Mouse (Mus musculus) testis, postnatal 14 days (tissue): ENCODE measurements around the gene Syne2.
A peak's percentile ranks its signal among the peaks of the same experiment; 100 is the strongest.

Experiments used
- DNase-seq: peaks from one replicate; pipeline ENCODE4 v3.0.0; 2021; ENCODE audit warnings: low spot score

Syne2 gene

DNA sequence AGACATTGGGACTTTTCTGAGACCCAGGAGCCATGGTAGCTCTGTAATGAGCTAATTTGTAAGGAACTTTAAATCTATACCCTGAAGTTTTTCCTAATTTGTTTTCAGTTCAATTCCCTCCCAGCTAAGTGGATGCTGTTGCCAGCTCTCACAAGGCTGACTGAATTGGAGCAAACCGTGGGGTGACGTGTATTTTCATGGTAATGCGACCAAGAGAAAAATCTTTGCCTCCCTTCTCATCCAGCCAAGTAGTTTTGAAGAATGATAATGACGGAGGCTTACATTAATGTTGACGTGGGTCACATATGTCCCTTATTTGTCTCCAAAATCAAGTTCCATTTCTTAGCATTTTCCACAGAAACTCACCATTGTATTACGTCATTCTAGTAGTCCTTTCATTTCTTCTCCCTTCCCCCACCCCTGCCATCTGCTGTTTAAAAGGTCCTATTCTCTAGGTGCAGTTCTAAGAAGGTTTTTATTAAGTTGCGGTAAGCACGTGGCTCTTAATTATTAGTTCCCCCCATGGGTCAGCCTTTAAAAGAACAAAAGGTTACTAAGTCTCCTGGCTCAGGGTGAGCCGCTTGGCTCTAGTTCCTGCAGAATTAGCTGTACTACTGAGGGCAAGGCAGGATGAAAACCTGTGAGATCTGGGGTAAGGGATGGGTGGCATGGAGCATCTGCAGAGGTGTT is 55.8 kb downstream of the Syne2 start:
- peak; percentile 31 for DNase-seq

DNA sequence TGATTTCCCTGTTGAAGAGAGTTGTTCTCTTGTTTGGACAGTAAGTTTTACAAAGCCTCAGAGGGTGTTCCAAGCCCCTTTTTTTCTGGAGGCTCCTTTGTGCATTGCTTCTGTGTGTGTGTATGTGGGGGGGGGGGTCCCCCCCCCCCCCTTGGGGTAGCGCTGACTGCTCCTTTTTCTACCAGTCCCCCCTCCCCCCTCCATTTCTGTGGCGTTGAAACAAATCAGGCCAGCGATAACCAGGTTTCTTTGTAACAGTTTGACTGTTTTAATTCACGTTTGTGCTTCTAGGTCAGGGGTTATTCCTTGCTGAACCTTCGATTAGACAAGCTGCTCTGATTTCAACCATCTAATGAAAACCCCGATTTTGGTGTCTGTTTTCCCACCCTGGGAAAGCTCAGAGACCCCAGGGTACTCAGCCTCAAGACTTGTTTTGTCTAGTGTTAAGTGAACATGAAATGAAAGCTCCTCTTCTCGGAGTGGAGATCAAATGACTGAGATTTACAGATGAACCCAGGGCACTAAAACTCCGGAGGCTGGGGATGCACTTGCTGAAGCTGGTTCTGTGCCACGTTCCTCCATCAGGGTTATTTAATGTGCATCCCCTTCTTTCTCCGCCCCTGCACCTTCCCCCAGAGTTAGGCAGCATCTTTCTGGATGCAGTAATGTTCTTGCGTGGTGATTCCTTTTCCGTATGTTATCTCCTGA is 56.5 kb downstream of the Syne2 start:
- no peak for DNase-seq

DNA sequence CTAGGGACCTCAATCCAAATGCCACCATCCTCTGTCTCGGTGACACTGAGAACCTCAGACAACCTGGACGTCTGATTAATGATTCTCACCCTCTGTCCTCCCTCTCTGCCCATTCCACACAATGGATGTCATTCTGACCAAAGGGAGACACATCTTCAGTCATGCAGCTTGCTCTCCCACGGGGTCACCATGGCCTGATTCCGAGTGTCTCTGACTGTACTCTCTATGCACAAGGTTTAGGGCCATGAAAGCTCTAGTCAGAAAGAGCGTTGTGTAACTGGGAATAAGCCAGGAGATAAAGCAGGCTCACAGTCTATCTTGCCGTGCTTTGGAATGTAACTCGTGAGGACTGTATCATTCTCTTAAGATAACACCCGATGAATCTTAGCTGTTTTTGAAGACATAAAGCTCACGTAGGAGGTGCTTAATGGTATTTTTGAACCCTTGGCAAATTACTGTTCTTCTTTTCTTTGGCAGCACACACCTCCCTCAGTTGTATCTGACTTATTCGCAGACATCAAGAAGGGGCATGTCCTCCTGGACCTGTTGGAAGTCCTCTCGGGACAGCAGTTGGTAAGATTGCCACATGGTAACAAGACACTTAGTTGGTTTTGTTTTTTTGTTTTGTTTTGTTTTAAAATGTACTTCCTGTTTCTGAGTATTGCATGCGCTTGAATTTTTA is 61.8 kb downstream of the Syne2 start:
- peak; percentile 84 for DNase-seq

DNA sequence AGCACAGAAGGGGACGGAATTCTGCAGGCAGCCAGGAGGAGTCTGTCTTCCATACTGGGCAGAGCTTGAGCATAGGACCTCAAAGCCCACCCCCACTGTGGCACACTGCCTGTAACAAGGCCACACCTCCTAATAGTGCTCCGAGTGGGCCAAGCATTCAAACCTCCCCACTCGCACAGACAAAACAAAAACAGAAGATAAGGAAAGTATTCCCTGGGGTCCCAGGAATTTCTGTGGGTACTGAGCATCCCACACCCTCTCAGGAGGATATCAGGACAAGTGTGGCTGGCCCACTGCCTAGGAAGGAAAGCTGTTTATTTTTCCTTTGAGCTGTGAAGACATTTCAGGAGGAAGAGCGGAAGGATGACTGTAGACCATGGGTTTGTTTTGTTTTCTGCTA is 63.6 kb downstream of the Syne2 start:
- no peak for DNase-seq

DNA sequence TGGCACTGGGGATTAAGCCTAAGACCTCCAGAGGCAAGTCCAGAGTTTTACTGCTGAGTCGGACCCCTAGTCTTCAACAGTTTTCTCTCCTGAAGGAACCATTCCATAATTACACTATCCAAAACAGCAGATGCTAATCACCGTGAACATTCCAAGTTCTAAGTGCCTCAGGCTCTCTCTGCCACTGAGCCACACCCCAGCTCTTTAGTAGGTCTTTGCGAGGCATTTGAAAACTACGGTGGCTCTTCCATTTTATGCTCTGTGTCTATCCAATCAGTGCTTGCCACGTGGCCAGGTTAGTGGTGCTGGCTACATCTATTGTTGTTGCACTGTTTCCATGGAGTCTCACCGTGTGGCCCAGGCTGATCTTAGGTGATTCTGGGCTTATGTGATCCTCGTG is 68.2 kb downstream of the Syne2 start:
- no peak for DNase-seq

DNA sequence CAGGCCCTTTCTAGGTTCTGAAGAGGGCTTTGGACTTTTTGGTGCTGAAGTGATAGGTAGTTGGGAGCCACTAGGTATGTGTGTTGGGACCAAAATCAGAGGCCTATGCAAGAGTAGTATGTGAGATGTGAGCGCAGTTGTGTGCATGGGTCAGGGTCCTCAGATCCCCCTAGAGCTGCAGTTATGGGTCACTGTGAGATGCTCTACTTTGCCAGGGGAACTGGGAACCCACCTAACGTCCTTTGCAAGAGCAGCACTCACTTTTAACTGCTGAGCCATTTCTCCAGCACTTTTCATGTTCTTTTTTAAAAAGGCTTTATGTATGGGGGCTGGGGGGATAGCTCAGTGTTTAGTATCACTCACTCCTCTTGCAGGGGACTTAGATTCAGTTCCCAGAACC is 69.0 kb downstream of the Syne2 start:
- no peak for DNase-seq

DNA sequence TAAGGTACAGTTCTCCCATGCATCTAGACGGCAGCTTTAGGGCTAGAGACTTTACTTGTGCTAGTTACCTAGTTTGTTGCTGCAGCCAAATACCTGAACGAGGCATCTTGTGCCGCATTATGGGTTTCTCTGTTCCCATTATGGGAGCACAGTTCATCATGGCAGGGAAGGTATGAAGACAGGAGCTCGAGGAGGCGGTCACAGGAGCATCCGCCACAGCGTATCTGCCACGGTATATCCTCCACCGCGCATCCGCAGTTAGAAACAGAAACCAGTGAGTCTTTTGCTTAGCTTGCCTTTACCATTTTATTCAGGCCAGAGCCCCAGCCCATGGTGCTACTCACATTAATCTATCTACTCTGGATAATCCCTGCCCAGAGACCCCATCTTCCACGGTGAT is 70.8 kb downstream of the Syne2 start:
- no peak for DNase-seq

DNA sequence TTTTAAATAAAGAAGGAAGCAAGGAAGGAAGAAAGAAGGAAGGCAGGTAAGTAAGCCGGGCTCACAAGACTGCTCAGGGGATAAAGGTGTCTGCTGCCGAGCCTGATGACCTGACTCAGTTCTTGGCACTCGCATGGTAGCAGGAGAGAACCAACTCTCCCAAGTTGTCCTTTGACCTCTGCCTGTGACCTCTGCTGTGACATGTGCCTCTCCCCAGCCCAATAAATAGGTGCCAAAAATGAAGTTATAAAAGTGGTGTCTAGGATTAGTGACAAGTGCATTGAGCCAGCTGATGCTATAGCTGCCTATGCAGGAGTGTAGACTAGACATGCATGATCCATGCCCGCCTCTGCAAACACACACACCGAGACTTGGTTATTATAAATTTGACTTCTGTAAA is 73.3 kb downstream of the Syne2 start:
- no peak for DNase-seq

DNA sequence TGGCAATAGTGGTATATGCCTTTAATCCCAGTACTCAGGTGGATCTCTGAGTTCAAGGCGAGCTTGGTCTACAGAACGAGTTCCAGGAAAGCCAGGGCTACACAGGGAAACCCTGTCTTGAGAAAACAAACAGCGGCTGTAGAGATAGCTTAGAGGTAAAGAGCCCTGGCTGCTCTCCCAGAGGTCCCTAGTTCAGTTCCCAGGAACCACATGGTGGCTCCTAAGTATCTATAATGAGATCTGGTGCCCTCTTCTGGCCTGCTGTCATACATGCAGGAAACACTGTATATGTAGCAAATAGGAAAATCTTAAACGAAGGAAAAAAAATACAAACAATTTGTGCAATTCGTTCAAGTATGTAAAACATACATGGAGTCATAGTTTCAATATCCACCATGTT is 75.5 kb downstream of the Syne2 start:
- DNase-seq = no peak

DNA sequence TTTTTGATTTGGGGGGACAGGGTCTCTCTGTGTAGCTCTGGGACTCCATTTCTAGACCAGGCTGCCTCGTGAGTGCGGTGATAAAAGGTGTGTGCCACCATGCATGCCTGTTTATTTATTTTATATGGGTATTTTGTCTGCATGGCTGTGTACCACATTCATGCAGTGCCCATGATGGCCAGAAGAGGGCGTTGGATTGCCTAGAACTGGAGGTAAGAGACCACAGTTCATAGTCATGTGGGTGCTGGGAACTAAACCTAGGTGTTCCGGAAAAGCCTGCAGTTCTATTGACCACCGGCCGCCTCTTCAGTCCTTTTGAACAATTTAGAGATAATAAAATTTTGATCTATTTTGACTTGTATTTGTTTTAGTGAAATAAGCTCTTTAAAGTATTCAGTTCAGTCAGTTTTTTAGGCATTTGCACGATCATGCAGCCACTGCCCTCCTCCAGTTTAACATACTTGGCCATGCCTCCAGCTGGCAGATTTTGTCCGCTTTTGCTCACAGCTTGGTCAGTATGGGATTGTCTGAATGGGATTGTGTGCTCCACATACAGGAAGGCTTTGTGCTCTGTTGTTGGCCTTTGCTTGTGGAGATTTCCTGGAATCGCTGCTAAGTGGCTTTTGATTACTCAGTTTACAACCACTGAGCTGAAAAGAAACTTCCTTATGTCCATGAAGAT is 76.5 kb downstream of the Syne2 start:
- peak; percentile 57 for DNase-seq

DNA sequence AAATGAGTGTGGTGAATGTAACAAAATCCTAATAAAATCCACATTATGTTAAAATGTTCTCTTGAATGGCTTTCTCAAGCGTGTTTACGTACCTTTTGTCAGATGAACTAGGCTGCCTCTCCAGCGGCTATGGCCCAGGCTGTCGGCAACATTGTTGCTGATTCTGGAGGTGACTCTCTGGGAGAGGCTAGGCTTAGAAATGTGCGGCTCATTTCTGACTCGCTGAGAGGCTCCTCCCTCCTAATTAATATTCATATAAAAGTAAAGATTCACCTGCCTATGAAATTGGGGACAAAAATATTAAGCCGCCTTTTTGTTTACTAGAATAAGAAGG is 77.0 kb downstream of the Syne2 start:
- peak; percentile 70 for DNase-seq

DNA sequence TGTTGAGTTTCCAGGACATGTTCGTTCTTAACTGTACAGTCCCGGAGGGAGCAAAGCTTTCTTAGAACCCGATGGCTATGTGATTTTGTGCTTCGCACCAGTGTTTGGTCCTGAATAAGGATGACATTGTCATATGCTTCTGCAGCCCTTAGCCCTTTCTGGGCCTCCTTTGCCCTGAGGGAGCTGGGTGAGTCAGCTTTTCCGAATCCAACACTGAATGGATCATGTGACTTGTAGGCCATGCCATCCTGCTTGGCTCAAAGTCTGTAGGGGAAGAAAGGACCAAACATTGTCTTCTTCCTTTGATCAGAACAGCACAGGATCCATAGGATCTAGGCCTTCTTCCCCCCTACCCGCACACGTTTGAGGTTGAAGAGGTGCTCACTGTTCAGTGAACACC is 79.9 kb downstream of the Syne2 start:
- no peak for DNase-seq

DNA sequence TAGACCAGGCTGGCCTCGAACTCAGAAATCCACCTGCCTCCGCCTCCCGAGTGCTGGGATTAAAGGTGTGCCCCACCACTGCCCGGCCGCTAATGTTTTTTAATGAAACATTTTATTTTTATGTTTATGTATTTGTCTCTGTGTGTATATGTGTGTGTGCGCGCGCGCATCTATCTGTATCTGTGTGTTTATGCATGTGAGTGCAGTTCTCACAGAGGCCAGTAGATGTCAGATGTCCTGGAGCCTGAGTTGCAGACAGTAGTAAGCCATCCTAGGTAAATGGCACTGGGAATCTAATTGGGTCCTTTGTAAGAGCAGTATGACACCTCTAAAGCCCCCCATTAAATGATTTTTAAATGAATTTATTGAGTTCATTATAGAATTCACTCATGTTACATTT is 83.8 kb downstream of the Syne2 start:
- DNase-seq = no peak

DNA sequence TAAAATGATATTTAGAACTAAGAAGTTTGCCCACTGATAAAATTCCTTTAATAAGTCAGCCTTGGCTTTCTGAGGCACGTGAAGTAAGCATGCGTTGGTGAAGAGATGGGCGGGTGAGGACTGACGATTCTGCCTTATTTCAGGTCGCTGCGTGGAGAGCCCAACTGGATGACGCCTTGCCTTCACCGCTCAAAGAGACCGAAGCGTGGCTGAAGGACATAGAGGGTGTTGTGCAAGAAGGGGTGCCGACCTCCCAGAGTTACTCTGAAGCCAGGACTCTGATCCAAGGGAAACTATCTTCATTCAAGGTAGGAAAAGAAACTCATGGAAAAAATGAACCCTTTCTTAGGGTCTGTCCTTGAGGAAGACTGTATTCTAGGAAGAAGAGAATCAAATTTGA is 86.1 kb downstream of the Syne2 start:
- DNase-seq = no peak

DNA sequence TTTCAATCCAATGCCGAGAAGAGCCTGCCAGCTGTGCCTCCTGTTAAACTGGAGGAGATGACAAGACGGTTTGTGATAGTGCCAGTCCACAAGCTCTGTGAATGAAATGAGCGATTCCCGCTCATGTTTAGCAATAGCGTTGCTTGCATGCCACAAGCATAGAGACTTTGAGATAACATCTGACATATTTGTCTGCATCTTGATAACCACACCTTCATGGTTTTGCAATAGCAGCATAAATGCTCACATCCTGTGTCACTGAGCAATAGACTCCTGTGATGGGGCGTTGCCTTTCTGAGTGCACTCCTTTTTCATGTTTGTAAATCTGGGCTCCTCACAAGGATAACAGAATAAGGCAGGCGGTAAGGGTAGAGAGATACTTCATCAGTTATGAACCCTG is 87.4 kb downstream of the Syne2 start:
- DNase-seq = no peak

DNA sequence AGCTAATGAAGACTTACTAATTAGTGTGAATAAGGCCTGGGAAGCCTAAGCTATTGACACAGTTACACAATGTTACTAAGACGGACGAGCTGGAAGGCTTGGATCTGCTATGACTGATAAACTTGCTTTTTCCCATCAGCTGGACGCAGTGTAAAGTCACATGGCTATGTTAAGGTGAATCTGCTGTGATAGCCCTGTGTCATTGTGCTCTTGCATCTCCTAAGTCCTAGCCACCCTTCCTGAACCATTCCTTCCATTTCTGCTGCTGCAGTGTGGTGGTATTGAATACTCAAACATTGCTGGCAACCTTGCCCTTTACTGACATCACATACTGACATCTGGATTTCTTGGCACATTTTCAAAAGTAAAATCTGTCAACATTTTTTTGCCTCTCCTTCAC is 90.5 kb downstream of the Syne2 start:
- DNase-seq = no peak

DNA sequence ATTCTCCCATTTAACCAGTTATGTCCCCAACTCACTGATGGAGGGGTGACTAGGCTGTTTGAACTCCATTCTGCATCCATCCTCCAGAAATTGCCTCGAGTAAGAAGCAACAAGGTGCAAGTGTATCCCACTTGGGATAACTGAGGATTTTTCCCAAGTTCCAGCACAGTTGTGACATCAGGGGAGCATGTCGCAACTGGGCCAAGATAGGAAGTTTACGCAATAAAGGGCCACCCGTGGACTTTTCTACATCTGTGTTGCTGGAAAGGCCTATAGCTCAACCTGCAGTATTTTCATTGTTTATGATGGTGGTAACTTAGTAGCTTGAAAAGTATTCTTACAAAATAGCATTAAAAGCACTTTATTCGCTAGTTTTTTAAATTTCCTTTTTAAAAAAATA is 97.8 kb downstream of the Syne2 start:
- no peak for DNase-seq

DNA sequence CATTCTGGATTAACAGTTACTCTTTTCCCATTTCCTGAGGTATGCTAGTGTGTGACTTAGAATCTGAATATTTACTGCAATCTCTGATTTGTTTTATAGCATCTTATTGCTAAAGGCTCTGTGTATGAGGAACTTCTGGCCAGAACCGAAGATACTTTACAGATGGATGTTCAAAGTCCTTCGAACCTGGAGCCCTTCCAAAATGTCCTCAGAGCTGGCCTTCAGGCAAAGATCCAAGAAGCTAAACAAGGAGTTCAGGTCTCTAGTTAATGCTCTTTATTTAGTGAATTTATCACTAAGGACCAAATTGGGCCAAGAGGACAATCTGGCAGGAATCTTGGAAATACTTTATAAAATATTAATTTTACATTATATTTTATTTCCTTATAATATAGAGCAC is 100.5 kb downstream of the Syne2 start:
- DNase-seq = no peak

DNA sequence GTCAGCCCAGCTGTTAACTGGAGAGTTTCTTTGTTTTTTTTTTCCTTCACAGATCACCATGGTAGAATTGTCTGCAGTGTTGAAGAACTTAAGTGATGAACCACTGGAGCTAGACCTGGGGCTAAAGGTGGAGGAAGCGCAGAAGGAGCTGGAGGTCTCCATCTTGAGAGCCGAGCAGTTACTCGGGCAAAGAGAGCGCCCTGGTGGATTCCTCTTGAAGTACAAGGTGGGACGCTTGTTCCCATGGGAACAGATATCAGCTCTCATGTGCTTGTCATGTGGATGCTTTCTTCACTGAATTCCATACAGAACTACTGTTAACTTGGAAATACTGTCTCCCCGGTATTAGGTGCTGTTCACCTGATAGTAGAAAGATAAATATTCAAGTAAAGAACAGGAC is 101.0 kb downstream of the Syne2 start:
- DNase-seq = no peak

DNA sequence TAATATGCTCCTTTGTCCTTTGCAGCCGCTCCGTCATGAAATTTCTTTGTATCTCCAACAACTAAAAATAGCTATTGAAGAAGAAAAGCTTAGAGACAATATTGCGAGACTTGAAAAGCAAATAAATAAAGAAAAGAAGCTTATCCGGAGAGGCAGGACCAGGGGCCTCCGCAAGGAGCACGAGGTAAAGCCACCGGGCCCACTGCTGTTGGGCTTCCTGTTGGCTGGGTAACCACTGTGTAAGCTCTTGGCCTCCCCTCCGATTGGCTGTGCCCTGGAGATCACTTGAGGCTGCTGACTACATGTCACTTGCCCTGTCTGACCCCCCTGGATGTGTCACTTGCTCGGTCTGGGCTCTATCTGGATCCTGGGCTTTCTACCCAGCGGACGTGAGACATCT is 105.0 kb downstream of the Syne2 start:
- no peak for DNase-seq

DNA sequence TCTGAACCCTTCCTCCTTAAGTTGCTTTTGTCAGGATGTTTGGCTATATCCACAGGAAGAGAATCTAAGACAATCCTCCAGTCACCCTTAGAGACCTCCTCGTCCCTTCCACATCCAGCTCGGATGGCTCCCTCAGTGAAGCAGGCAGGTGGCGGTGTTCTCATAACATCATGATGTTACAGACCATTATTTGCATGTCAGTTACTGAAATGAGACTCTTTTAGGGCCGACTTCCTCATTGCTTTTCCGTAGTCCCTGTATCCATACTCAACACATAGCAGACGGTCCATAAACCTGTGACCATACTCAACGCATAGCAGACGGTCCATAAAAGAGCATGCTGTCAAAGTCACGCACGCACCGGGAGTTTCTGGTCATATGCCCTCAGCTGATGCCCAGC is 106.9 kb downstream of the Syne2 start:
- DNase-seq = no peak

DNA sequence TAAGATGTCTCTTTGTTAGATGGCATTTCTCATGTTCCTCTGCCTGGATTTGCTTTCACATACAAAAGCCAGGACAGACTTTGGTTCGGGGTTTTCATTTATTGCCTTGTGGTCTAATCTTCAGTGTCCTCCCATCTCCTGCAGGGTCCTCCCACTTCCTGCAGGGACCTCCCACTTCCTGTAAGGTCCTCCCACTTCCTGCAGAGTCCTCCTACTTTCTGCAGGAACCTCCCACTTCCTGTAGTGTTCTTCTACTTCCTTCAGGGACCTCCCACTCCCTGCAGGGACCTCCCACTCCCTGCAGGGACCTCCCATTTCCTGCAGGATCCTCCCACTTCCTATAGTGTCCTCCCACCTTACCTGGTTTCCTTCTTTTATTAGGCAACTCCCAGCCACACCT is 109.7 kb downstream of the Syne2 start:
- DNase-seq = no peak

DNA sequence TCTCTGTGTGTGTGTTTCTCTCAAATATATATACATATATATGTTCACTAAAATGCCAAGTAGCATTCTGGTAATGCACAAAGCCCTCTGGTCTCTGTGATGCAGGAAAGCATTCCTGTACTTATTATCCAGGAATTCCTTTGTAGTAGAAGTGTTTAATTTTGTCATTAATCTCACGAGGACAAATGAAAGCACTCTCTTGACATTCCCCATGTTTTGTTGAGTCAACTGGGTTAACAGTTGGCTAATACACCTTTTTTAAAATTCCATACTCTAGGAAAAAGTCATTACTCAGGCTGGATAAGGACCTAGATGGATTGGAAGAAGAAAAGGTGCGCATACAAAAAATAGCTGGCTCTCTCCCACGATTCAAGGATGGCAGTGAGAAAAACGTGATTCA is 115.6 kb downstream of the Syne2 start:
- no peak for DNase-seq
